Mouse (Mus musculus) small intestine, adult 2 months (tissue): Measurements from ENCODE around the gene Gcm1. TPM values are rescaled to one million over a fixed set of nuclear protein-coding genes. Genes with fewer than 3 reads are reported as not detected.

Experiments
- H3K27ac ChIP-seq: fragments of 200-500 bp; 2 replicates; pipeline ENCODE4 v1.5.1; 2012; ENCODE audit warnings: low read depth, low read length, control low read depth, inconsistent platforms; ENCODE audit not compliant: insufficient read depth
- H3K27me3 ChIP-seq: fragments of 200-500 bp; 2 replicates; pipeline ENCODE4 v1.6.1; 2012; ENCODE audit warnings: mild to moderate bottlenecking, moderate library complexity, low read length, inconsistent platforms; ENCODE audit not compliant: control insufficient read depth, insufficient read depth
- H3K36me3 ChIP-seq: fragments of 200-500 bp; 2 replicates; pipeline ENCODE4 v1.6.1; 2012; ENCODE audit warnings: mild to moderate bottlenecking, low read length, control low read depth, inconsistent platforms; ENCODE audit not compliant: control insufficient read depth, insufficient read depth
- H3K4me1 ChIP-seq: fragments of 200-500 bp; 2 replicates; pipeline ENCODE4 v1.6.1; 2012; ENCODE audit warnings: low read length, inconsistent platforms, mixed read lengths; ENCODE audit not compliant: control insufficient read depth, insufficient read depth, insufficient read length
- H3K4me3 ChIP-seq: fragments of 200-500 bp; 2 replicates; pipeline ENCODE4 v1.5.1; 2012; ENCODE audit warnings: low read depth, mild to moderate bottlenecking, control low read depth, inconsistent platforms, low read length, moderate library complexity
- CTCF ChIP-seq: fragments of 200-500 bp; IDR thresholded peaks from 2 replicates; pipeline ENCODE4 v1.5.1; 2012; ENCODE audit warnings: low read depth, mild to moderate bottlenecking, control low read depth, inconsistent platforms, low read length, moderate library complexity, mixed read lengths; ENCODE audit not compliant: insufficient replicate concordance, insufficient read length; ENCODE audit errors: extremely low read depth
- POLR2A ChIP-seq: fragments of 200-500 bp; IDR thresholded peaks from 2 replicates; pipeline ENCODE4 v1.6.1; 2012; ENCODE audit warnings: low read depth, mild to moderate bottlenecking, control low read depth, inconsistent platforms, low read length, moderate library complexity
- WGBS: fragments of 180-500 bp; shearing (Covaris S2); methylation state at CpG from one replicate; pipeline ENCODE4 v1.1.7; 2018; 5-methylcytosine and 5-hydroxymethylcytosine counted together
- polyA plus RNA-seq: library from polyadenylated mRNA; depleted of rRNA; stranded (reverse); fragments of >200 nt; gene quantifications from 2 replicates; pipeline ENCODE4 v1.2.3, GENCODE M21; 2012

The Gcm1 gene
- polyA plus RNA-seq, 1 experiment = not detected

DNA sequence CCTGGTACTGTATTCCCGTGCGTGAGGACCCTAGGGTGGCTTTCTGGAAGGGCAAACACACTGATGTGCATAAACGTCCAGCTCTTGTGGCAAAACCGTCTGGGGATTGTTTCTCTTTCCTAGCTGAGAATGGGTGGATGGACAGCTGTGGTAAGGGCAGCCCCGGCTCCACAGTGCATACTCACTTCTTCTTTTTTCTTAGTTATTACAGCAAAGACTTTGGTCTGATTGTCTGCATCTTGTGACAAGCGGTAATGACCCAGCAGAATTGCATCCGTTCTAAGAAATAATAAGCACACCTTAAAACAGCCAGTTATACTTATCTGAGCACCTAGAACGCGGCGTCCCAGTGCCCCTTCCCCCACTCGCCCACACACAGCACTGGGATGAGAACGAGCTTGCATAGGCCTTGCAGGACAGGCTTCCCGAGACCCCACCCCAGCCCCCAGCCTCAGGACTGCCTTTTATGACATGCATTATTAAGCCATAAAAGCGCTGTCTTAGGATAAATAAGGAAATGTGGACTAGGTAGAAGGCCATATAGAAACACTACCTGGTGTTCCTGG, 34.1 kb downstream of the Gcm1 start:
- Histone ChIP-seq H3K4me1 (no peaks in the 10 kb centered on the region), H3K4me3 (no peak overlapping the region), H3K36me3 (peaks cover 53% of the 10 kb centered on the region), H3K27me3 (no peaks in the 10 kb centered on the region), H3K27ac (no peak overlapping the region)
- no peak for TF ChIP-seq POLR2A
- no peak for TF ChIP-seq CTCF
- WGBS = 73% methylated on average over 14 of the region's 14 CpGs

DNA sequence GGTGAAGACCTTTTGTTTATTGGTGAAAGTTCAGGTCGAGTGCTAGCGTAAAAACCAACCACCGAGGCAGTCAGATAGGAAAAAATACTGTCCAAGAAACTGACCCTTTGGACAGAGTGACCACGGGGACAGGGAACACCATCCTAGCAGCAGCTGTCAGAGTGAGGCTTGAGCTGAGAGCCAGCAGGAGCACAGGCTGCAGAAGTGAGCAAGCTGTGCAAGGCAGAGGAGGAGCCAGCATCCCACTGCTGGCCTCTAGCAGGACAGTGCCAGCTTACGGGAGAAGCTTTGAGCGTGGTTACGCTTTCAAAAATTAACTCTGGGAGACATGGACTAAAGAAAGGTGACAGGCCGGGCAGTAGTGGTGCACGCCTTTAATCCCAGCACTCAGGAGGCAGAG, 36.0 kb downstream of the Gcm1 start:
- Histone ChIP-seq H3K27me3 (no peaks in the 10 kb centered on the region), H3K4me1 (no peaks in the 10 kb centered on the region), H3K4me3 (no peak overlapping the region), H3K36me3 (peaks cover 53% of the 10 kb centered on the region), H3K27ac (no peak overlapping the region)
- TF ChIP-seq CTCF (no peak), POLR2A (no peak)
- WGBS = 95% methylated on average over 9 of the region's 9 CpGs

DNA sequence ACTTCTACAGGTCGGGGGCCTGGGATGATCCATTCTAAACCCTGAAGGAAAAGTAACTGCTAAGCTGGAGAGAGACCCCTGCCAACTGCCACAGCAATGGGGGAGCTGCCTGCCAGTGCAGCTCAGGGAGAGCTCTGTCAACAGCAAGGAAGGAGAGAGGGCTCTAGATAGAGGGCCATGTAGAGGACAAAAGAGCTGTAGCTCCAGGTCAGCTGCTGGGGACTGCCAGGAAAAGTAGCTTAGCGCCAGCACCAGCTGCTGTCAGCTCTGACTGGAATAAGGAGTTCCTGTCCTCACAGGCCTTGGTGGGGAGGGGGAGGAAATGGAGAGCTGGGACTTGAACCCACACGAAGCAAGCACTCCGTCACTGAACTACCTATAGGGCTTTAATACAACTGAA, 36.8 kb downstream of the Gcm1 start:
- peaks cover 53% of the 10 kb centered on the region for H3K36me3 ChIP-seq
- H3K4me3 ChIP-seq = no peak overlapping the region
- H3K27ac ChIP-seq = no peak overlapping the region
- H3K27me3 ChIP-seq = no peaks in the 10 kb centered on the region
- TF ChIP-seq CTCF = no peak
- no peak for TF ChIP-seq POLR2A
- H3K4me1 ChIP-seq = no peaks in the 10 kb centered on the region
- 87% methylated on average over 4 of the region's 4 CpGs for WGBS

DNA sequence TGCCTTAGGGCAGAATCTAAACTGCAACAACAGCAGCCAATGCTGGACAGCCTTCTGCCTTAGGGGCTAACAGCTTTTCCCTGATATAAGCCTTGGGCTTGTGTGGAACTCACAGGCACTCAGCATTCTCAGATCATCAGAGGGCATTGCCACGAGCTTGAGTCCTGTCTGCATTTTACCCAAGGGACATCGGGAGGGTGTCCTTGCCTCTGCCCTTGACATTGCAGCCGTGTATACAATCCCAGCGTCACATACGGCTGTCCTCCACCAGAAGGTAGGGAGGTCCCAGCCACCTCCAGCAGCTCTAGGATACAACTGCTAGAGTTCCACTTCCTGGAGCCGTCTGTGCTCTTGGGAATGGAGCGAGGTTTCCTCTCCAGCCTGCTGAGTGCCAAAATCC, 37.2 kb downstream of the Gcm1 start:
- WGBS = 84% methylated on average over 7 of the region's 7 CpGs
- H3K36me3 ChIP-seq = peaks cover 54% of the 10 kb centered on the region
- no peak overlapping the region for H3K27ac ChIP-seq
- H3K4me3 ChIP-seq = no peak overlapping the region
- no peaks in the 10 kb centered on the region for H3K4me1 ChIP-seq
- TF ChIP-seq POLR2A (no peak), CTCF (no peak)
- H3K27me3 ChIP-seq = no peaks in the 10 kb centered on the region

DNA sequence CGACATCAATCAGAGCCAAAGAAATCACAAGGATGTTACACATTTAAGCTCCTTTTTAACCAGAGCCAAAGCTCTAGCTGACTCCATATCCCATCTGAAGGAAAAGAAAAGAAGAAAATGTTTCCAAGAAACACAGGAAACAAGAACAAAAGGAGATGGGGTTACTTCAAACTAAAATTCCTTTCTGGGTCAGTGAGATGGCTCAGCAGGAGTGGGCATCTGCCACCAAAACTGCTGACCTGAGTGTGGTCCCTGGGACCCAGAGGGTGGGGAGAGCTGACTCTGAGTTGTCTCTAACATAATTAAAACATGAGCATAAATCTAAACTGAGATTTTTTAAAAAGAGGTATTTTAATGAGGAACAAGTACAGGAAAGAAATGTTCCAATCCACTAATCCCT, 38.2 kb downstream of the Gcm1 start:
- no peak overlapping the region for H3K27ac ChIP-seq
- H3K4me3 ChIP-seq = no peak overlapping the region
- TF ChIP-seq CTCF = no peak
- no peak for TF ChIP-seq POLR2A
- H3K36me3 ChIP-seq = peaks cover 47% of the 10 kb centered on the region
- WGBS = 95% methylated on average over 1 of the region's 1 CpGs
- no peaks in the 10 kb centered on the region for H3K27me3 ChIP-seq
- no peaks in the 10 kb centered on the region for H3K4me1 ChIP-seq

DNA sequence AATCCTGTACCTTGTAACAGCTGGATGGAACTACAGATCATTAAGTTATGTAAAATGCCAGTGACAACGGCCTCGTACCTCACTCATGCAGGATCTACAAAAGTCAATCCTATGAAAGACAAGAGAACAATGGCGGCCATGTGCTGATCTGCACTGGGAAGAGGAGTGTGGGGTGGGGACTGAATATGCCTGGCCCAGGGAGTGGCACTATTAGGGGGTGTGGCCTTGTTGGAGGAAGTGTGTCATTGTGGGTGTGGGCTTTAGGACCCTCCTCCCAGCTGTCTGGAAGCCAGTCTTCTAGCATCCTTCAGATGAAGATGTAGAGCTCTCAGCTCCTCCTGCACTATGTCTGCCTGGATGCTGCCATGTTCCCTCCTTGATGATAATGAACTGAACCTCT, 38.9 kb downstream of the Gcm1 start:
- Histone ChIP-seq H3K36me3 (peaks cover 48% of the 10 kb centered on the region), H3K27me3 (no peaks in the 10 kb centered on the region), H3K4me3 (no peak overlapping the region), H3K27ac (no peak overlapping the region), H3K4me1 (peaks cover 2% of the 10 kb centered on the region; the same call in 1 of the 2 replicates)
- no peak for TF ChIP-seq CTCF
- no peak for TF ChIP-seq POLR2A
- 93% methylated on average over 3 of the region's 3 CpGs for WGBS

DNA sequence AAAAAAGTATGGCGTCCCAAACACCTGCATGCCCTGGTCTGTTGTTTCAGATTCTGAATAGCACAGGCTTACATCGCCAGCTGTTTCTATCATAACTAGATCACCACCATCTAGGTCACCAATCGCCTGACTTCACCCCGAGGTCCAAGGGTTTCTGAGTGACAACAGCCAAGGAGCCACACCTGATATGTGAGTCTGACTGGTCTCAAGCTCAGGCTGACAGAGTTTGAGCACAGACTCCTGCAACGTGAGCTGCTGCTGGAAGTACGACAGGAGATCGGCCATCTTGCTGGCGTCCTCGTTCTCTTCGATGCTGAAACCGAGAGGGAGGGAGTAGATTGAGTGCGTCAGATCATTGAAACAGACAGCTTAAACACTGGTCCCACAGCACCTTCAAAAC, 44.0 kb downstream of the Gcm1 start:
- peaks cover 59% of the 10 kb centered on the region for H3K36me3 ChIP-seq
- no peak overlapping the region for H3K27ac ChIP-seq
- H3K27me3 ChIP-seq = no peaks in the 10 kb centered on the region
- no peak overlapping the region for H3K4me3 ChIP-seq
- 87% methylated on average over 12 of the region's 12 CpGs for WGBS
- H3K4me1 ChIP-seq = peaks cover 2% of the 10 kb centered on the region; the same call in 1 of the 2 replicates
- TF ChIP-seq POLR2A (no peak), CTCF (no peak)
